Mouse (Mus musculus): ENCODE data around the gene Arap1.

Arap1 gene

DNA sequence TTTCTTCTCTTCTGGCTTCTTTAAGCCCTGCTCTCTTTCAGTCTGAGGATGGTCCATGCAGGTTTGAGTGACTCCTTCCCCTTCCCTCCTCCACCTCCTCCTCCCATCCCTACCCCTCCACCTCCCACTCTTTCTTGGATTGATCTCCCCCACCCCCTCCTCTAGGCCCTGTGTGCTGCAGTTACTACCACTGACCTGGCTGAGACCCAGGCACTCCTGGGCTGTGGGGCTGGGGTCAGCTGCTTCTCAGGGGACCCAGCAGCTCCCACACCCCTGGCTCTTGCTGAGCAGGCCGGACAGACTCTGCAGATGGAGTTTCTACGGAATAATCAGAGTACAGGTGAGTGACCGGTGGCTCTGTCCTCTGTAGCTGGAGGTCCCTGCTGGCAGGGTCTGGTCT, 46.7 kb downstream of the Arap1 start:
- no peak for DNase-seq (ENCODE audit: low spot score in 2 of 2)

DNA sequence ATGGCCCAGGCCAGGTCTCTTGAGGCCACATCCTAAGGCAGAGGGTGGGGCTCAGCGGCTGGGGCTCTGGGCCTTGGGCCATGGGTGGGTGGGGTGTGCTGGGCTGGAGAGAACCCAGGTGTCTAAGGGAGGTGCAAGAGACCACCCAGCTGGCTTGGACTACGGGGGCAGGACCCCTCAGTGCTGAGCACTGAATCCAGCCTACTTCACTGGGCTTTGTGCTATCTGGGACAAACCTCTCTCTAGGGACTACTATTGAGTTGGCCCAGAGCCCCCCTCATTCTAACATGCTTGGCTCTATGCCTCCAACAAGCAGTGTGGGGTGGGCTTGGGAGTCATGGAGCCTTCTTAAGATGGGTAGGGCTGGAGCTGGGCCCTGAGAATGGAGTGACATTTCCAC, 47.6 kb downstream of the Arap1 start:
- no peak for DNase-seq (ENCODE audit: low spot score in 2 of 2)

DNA sequence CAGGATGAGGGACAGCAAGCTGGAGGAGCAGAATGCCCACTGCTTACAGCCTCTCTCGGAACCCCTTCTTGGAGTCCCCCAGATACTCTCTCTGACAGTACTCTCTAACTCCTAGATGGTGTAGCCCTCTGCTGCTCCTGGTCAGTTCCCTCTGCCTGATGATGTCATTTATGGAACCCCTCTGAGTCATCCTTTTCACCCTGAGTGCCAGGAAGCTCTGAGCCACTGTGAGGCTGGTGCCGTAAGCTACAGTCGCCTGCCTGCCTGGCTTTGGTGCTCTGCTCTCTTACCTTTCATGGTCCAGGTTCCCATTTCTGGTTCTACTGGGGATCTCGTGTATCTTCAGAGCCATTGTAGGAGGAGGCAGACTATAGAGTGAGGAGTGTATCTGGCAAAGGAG, 49.3 kb downstream of the Arap1 start:
- DNase-seq (ENCODE audit: low spot score in 2 of 2), result no peak

DNA sequence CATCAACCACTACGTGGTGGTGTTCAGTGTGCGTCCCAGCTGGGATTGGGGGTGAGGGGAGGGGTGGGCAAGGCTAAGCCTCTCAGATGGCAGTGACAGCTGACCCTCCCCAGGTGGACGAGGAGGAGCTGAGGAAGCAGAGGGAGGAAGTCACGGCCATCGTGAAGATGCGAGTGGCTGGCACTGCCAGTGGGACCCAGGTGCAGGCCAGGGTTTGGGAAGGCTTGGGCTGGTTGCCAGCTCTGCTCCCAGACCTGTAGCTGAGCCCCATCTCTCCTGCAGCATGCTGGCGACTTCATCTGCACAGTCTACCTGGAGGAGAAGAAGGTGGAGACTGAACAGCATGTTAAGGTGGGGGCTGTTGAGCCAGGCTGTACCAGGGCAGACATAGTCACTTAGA, 53.6 kb downstream of the Arap1 start:
- DNase-seq (ENCODE audit: low spot score in 2 of 2), result no peak

DNA sequence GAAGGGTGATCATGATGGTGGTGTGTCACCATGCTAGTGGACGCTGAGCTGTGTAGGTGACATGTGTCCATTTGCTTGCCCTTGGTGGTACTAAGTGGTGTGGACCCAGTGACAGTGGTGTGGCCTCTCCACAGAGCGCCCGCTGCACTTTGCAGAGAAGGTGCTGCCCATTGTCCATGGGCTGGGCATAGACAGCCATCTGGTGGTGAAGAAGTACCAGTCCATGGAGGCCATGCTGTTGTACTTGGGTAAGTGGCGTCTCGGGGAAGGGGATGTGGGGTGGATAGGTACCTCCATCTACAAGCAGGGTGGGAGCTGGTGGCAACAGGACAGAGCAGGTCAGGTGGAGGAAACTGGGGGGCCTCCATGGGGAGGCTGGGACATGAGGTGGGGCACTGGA, 56.0 kb downstream of the Arap1 start:
- DNase-seq (ENCODE audit: low spot score in 2 of 2), result no peak

DNA sequence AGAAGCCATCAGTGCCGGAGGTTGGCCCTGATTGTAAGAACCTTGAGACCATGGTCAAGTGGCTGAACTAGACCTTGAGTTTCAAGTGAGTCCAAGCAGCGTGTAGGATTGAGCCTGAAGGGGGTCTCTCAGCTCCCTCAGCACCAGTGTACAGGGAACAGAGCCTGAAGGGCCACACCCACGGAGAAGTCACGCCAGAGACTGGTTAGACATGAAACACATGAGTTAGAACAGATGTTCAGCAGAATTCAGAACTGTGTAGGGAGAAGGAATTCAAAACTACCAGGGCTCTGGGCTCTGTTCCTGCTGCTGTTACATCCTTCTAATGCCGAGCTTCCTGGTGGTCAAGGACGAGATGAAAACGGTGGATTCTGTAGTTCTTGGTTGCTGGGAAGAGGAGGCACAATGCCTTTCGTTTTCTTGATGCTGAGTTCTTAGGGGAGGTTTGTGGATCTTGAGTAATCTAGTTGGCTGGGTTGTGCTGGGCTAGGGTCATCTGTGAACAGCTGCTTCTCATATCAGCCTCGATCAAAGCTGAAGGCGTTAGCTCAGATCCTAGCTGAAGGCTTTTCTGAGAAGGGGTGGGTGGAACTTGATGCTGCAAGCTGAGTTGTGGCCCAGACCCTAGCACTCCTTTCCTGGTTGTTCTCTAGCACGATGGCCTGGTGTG, 62.5 kb downstream of the Arap1 start, which contains the start of gene Gm45837:
Gm45837 (plus strand) TSS at position 620 of the 670 bp plus-strand sequence.
- no peak for DNase-seq (ENCODE audit: low spot score in 2 of 2)

DNA sequence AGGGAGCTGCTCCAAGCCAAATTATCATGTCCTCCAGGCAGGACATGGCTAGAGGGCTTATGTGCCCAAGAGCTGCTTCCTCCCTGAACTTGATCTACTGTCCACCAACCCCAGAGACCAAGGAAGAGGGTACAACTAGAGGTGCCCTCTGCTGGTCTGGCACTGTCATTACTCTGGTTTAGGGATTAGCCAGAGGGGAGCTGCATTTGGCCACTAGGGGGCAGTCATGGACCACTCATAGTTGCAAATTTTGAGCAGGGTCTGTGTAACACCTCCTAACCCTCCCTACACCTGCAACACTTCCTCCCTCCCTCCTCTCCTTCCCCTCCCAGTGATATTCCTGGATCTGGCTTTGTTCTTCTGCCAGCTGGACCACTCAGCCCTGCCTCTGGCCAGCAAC, 64.9 kb downstream of the Arap1 start:
- peak; percentile 88 to 90 for DNase-seq (ENCODE audit: low spot score in 2 of 2)

DNA sequence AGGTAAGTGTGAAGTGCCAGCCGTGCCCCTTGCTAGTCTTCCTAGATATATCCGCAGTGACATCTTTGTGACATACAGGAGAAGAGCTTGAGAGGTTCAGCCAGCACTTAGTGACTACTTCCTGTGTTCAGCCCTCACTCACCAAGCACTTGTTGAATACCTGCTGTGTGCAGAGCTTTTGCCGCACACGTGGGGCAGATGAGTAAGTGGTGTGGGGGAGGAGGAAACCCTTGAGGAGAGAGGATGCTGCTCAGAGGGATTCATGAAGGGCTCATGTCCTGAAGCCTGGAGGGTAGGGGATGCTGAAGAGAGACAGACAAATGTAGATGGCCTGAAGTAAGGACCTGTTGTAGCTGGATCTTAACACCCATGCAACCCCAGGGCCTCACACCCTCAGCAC, 66.3 kb downstream of the Arap1 start:
- peak in 1 of 2 experiments; percentile 55 for DNase-seq (ENCODE audit: low spot score in 2 of 2)

DNA sequence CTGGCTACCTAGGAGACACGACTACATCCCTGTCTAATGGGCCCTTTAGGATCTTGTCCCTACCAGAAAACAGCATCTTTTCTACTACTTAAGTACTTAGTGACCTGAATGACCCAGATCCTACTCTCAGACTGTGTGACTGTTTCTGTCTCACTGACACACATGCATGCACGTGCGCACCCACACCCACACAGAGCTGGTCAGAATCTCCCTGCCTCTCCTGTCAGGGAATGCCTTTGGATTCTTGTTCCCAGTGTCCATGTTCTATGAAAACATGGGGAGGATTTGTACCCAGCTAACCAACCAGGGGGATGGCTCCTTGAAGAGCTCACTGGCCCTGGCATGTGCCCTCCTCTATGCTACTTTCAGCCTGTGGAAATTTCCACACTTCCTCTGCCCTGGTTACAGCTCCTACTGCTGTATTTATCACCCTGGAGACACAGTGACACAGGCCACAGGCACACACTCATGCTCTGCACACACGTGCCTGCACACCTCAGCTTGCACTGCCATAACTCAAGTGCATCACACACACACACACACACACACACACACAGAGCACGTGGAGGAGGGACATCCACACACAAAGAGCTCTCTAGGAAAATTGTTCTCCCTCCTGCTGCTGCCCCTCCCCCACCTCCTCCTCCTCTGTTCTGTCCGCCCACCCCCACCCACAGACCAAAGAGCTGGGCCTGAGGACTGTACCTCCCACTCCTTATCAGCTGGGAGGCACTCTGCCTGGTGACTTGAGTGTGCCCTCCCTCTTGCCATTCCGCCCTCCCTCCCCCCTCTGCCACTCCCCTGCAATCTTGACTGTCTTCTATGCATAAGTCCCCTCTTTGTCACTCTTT, 67.0 kb downstream of the Arap1 start:
- DNase-seq (ENCODE audit: low spot score in 2 of 2), result no peak

DNA sequence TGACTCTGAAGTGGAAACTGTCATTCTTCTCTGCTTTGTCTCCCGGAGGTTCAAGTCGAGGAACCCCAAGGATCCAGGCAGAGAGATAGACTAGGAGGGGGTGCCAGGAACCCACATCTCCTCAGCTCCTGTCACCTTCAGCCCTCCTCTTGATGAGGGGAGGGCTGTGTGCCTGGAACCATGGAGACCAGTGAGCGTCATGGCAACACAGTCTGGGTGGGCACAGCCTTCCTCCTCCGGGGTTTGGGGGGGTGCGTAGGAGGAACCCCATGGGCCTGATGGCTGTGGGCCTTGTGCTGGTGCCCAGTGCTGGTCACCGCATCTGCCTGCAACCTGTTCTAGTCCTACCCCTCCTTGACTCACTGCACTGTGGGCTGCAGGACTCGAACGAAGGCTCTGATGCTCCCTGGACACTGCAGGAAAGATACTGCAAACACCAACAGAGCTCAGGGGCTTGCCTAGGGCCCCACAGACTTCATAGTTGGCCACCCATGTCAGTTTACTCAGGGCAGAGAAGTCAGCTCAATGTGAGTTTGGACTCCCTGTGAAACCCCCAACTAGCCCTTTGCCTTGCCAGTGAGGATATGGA, 67.7 kb downstream of the Arap1 start:
- DNase-seq (ENCODE audit: low spot score in 2 of 2), result no peak

DNA sequence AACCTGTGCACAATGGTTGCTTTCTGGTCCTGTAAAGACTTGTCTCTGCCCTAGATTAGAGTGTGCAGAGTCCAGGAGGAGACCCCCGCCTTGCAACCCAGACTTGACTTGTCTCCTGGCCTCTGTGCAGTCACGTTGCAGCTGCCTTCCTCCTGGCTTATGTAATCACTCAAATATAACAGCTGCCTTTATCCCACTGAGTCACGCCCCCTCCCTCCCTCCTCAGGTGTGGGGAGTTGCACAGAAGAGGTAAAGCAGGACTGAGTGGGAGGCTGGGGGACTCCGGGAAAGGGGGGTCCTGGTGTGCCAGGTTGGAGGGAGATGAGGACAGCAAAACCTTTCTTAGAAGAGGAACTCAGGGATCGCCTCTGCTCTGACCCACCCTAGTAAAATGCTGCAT, 68.5 kb downstream of the Arap1 start:
- DNase-seq (ENCODE audit: low spot score in 2 of 2), result no peak

DNA sequence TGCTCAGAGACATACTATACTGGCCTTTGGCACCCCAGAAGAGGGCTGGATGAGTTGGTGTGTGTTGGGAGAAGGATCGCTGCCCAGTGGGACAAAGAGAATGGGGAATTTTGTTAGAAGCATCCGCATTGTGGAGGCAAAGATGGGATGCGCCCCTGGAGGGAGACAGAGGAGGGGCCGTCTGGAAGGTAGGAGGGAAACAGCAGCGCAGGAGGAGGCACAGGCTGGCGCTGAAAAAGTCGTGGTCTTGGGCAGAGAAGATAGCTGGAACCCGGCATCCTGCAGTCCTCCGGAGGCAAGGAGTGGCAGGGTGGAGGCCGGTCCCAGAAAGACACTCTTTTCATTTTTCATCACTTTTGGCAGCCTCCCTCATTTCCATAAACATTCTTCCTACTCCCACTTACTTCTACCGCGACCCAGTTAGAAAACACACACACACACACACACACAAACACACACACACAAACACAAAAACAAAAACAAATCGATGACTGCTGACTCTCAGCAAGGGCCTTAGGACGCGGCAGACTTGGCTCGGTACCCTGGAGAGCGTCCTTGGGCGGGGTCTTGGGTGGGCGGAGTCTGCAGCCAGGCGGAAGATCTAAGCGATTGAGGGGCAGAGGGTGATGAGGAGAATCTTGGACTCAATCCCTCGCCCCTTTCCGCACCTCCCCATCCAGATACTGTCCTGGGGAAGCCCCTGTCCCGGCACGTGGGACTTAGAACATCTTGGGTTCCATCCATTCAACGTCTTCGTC, 71.3 kb downstream of the Arap1 start:
- DNase-seq (ENCODE audit: low spot score in 2 of 2), result no peak

DNA sequence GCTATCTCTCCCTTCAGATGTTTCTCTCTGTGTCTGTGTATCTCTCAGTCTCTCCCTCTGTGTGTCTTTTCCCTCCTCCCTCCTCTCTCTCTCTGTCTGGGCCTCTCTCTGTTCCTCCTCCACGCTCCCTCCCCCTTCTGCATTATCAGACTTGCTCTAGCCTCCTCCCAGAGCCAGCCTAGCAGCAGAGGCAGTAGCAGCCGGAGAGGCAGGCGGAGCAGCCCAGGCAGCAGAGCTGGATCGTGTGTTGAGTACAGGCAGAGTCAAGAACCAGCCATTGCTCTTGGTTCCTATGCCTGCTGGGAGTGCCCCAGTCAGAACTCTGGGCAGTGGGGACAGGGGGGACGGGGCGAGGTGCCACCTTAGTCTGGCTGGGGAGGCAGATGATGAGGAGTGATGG, 73.7 kb downstream of the Arap1 start, which contains the start of gene Pde2a:
Pde2a (plus strand) TSS at position 163 of the 400 bp plus-strand sequence.
- DNase-seq (ENCODE audit: low spot score in 2 of 2), result peak; percentile 83 to 86

DNA sequence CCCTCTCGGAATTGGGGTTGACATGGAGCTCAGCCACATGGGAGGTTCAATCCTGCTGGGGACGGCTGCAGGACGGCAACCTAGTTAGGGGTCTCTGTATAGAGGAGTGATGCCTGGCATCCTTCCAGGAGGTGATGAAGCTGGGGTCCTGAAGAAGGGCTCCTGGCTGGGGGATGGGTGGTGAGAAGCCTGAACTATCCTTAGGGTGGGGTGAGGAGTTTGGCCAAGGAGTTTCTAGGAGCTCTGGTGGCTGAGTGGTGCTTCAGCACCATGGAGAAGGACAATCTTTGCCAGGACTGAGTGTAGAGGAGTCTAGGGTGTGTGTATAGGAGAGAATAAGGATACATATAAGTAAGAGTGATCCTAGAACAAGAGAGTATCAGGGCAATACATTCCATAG, 74.2 kb downstream of the Arap1 start:
- no peak for DNase-seq (ENCODE audit: low spot score in 2 of 2)

DNA sequence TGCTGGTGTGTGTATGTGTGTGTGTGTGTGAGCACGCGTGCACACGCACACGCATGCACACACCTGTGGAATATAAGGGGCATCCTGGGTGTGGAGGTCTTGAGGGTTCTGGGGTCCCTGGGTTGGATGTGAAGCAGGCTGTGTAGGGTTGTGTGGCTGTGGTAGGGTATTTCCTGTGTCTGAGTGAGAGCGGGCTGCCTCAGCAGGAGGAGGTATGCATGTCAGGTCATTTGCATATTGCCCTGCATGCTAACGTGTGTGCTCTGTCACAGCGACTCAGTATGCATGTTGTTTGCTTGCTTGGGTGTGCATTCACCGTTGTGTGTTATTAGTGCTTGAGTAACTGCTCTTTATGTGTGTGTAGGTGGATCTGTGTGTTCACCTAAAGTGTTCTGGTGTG, 74.8 kb downstream of the Arap1 start:
- no peak for DNase-seq (ENCODE audit: low spot score in 2 of 2)

DNA sequence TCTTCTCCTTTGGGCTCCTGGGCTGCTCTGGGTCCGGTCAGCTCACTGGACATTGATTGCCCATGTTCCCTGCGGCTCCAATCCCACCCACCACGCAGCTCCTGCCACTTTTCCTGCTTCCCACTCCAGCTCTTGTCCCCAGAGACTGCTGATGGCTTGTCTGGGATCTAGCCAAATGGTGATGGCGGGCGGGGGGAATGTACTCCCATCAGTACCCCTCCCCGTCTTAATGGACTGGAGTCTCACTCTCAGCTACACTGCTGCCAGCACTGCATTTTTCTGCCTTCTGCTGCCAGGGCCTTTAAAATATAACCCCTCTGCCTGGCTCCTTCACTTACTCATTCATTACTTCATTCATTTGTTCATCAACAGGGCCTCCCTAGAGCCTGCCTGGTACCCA, 76.1 kb downstream of the Arap1 start:
- DNase-seq (ENCODE audit: low spot score in 2 of 2), result no peak

DNA sequence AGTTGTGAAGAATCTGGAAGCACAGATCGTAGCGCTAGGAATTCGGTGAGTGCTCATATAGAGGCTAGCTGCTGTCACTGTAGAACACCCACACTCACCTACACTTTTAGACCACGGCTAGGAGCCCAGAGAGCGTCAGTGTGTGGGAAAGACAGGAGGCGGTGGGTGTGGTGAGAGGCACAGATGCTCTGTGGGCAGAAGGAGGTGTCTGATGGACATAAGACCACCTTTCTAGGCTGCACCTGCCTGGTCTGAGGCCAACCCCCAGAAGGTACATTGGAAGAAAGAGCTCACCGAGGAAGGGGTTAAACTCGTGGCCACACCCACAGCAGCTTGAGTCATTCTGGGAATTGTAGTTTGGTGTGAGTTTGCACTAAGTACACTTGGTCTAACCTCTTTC, 78.8 kb downstream of the Arap1 start:
- peak; percentile 70 to 77 for DNase-seq (ENCODE audit: low spot score in 2 of 2)

DNA sequence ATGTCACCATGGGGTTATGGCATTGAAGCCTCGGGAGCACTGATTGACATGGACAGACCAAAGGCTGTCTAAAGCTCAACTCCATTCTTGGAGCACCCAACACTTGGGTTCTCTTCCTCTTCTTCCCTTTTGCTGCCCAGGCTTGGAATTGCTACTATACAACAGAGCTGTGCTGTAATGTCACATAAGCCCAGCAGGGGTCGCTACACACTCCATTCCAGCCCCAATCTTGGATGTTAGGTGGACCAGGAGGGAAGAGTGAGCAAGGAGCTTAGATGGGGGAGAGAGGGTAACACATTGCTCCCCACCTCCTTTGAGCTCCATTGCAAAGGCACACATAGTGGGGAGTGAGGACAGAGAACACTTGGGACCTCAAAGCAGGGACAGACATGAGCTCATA, 79.9 kb downstream of the Arap1 start:
- DNase-seq (ENCODE audit: low spot score in 2 of 2), result peak; percentile 68 to 76

DNA sequence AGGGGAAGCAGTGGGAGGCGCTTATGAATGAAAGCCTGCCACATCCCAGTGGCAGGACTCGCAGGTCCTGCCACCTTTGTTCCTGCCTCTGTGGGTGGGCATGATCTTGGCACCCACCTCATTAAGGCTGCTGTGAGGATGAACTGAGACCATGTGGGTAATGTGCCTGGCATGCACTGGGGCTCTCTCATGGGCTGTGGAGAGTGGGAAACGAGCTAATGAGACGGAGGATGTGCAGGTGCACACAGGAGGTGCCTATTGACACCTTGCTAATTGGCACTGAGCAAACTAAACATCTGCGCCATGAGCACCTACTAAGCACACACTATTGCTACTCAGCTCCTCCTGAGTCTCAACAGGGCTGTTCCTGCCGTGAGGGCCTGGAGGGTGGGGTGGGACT, 87.2 kb downstream of the Arap1 start:
- no peak for DNase-seq (ENCODE audit: low spot score in 2 of 2)

DNA sequence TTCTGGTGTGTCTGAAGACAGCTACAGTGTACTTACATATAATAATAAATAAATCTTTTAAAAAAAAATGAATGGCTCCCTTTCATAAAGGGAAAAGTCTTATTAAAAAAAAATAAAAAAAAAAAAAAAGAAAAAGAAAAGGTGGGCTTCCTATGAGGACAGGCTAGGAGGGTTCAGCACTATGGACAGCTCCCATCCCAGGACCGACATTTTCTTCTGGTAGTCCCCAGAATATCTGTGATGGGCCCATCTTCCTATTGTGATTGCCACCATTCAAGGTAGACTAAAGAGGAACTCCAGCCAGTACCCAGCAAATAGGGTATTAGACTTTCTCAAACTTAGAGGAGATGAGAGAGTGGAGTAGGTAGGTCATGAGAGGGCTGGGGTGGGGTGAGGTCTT, 90.0 kb downstream of the Arap1 start:
- no peak for DNase-seq (ENCODE audit: low spot score in 2 of 2)

DNA sequence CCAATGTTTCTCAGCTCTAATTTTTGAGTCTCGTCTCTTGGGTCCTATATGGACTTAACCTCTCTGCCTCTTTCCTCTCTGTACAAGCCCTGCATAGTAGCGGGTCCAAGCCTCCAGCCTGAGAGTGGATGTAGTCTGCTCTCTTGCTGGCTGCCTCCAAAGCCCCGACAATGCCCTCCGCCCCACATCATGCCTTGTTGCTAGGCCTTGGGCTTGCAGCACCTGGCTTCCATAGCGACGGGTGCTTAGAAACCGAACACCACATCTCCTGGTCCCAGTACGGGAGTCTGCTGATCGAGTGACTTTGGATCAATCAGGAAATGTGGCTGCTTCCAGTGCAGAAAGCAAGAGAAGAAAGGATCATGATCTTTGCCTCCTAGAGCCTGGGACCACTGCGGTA, 95.2 kb downstream of the Arap1 start:
- no peak for DNase-seq (ENCODE audit: low spot score in 2 of 2)

DNA sequence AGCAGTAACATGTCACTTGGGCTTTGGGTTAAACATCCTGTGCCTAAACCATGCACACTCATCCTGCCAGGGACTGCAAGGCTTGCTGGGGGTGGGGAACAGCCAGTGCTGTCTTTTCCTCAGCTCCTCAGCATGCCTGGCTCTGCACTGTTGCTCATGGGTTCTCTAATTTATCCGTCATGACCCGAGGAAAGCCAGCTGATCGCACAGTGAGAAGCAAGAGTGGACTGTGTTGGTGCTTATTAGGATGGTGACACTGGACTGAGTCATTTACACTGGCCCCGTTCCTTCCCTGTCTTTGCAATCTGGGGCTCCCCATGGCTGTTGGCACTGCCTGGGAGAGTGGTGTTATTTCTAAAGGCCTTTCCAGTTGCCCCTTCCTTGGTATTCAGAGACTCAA, 96.3 kb downstream of the Arap1 start:
- DNase-seq (ENCODE audit: low spot score in 2 of 2), result no peak
